Mouse (Mus musculus) kidney, adult 18-20 months (tissue): ENCODE data around the gene Egr2.
A peak's percentile ranks its signal among the peaks of the same experiment; 100 is the strongest.

Experiments used
- DNase-seq: peaks from one replicate; pipeline ENCODE4 v3.0.0; 2021

Gene Egr2

GRCm38 (mm10) chr10:67535256-67535655 lies at the start of gene Egr2:
Gene Egr2 (plus strand): TSS chr10:67535475.
- DNase-seq, result no peak

- peak; percentile 42 for DNase-seq
Measured at GRCm38 (mm10) chr10:67487496-67487895, 47.8 kb upstream of the Egr2 start.

GRCm38 (mm10) chr10:67489836-67490235 lies 45.4 kb upstream of the Egr2 start:
- DNase-seq, result no peak

DNA sequence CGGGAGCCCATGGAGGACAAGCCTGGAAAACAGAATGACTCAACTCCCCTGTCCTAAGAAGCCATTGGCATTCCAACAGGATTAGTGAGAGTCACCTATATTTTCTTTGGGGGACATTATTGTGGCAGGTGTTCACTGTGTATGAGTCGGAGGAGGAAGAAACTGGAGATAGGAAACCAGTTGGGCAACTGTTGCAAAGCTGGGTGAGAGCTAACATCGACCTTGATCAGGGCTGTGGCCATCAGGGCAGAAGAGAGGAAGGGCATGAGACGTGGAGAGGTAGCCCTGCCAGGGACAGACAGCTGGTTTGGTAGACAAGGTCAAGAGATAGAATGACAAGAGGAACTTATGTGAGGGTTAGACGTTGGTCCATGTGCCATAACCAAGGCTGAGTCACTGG lies 44.6 kb upstream of the Egr2 start:
- DNase-seq, result no peak

GRCm38 (mm10) chr10:67492161-67492571 lies 43.1 kb upstream of the Egr2 start:
- no peak for DNase-seq

DNA sequence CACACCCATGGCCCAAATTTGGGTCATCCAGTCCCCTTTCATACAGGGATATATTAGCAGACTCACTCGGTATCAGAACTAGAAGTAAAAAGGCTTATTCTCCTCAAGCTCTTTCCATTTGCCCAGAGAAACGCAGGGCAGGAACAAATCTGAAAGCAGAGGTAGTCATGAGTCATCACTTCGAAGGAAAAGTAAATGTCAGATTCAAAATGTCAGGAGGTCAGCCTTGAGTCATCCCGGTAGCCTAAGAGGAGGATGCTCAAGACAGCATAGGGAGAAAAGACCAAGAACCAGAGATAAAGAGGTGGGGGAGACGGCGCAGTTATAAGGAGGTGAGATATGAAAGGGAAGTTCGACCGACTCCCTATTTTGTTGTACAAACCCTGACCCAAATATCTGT lies 41.7 kb upstream of the Egr2 start:
- no peak for DNase-seq

DNA sequence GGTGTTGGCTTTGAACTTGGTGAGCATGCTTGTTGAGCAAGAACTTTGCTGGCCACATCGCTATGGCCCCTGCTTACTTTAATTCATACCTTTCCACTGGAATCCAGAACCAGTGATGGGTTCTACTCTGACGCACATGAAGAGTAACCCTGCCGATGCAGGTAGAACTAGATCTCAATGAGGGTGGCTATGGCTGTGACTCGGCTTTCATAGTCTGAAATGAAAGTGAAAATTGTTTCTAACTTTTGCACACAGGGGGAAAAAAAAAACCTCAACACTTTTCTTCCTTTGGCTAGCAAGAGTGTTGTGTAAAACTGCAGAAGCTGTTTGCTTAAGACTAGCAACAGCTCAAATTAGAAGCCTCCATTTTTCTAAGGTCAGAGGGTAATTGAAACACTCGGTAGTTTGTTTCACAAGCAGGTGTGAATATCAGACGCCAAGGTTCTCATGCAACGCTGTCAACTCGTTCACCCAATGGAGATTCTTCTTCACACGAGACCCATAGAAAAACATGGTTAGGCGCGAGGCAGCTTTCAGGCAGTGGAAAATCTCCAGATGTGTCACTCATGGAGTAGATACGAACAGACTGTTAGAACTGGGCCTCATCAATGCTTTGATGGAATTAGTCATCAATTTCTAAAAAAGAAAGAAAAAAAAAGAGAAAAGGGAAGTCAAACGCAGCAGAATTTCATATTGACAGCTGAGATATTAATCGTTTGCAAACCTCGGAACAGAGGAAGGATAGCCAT lies 38.0 kb upstream of the Egr2 start:
- no peak for DNase-seq

DNA sequence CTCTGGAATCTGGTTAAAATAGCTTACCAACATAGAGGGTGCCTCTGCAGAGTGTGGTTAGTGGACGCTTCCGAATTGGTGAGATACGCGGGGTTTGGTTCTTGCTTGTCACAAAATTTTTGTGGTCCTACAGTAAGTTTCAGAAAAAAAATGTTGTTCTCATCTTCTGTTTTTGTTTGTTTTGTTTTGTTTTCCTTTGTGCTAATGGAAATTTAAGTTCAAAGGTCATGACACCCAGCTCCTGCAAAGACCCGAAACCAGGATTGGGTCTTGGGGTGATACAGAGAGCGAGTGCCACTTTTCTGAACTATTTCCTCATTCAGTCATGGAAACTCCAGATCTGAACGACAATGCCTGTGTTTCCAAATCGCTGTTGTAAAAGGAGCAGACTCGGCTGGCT lies 37.3 kb upstream of the Egr2 start:
- no peak for DNase-seq

- no peak for DNase-seq
Measured at GRCm38 (mm10) chr10:67503320-67503995, 31.8 kb upstream of the Egr2 start.

- DNase-seq, result no peak
Measured at GRCm38 (mm10) chr10:67504046-67504445, 31.2 kb upstream of the Egr2 start.

DNA sequence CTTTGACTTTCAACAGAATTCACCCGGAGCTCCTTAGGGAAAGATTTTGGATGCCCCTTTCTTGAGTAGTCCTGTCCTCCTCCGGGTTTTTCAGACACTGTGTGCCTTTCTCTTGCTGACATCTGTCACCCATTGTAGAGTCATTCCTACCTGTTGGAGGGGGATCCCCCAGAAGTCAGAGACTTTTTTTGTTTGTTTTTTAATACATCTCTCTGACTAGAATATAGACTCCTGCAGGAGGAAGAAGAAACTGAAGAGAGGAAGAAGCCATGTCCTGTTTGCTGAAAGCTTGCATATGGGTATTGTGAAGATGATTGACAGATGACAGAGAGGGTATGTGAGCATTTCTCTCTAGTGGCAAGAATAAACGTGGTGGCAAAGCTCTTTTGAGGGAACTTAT lies 30.0 kb upstream of the Egr2 start:
- DNase-seq, result no peak

DNA sequence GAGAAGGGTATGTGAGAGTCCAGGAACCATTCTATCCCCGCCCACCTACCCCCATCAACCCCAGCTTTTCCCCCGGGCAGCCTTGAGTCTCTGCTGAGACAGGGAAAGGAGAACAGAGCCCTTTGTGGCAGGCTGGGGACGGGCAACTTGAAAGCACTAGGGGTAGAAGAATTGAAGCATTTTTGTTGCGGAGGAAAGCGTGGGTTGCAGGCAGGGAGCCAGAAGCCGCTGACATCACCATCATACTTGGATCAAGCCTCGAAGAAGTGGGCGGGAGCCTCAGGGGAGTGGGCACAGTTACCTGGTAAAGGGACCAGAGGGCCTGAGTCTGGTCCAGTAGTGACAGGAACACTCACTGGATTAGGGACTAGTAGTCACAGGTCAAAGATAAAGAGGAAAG lies 23.1 kb upstream of the Egr2 start:
- DNase-seq, result no peak

GRCm38 (mm10) chr10:67512871-67513270 lies 22.4 kb upstream of the Egr2 start:
- DNase-seq, result no peak

- DNase-seq, result no peak
Measured at GRCm38 (mm10) chr10:67518733-67519132, 16.5 kb upstream of the Egr2 start.

DNA sequence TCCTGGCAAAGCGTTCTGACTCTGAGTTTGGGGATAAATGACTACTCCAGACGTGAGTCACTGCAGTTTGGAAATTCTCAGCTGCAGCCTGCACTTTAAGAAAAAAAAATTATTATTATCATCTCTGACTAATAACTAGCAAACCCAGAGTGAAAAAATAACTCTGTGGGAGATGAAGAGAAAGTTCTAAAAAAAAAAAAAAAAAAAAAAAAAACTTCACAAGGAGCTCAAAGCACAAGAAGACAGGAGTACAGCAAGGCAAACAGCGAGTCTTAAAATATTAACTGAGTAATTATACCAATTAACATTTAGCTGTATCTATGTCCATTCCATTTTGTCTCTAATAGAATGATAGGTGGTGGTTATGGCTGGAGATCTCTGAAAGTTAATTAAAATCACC lies 11.1 kb upstream of the Egr2 start:
- DNase-seq, result no peak

DNA sequence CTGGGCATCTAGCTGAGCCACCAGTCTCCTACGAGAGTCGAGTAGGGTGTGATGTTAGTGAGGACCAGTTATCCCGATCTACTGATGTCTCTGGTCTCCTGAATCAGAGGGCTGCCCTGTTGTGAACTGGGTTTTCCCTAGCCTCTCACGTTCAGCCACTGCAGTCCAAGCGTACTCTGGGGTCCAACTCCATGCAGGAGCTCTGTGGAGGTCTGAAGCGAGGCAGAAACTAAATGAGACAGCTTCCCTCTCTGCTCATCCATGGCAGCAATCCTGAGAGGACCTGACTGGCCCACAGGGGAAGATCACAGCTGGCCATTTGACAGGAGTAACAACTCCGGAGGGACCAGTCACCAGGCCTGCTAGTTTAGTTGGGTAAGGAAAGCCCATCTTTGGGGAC lies 10.6 kb upstream of the Egr2 start:
- DNase-seq, result no peak

- no peak for DNase-seq
Measured at GRCm38 (mm10) chr10:67526435-67526834, 8.8 kb upstream of the Egr2 start.

DNA sequence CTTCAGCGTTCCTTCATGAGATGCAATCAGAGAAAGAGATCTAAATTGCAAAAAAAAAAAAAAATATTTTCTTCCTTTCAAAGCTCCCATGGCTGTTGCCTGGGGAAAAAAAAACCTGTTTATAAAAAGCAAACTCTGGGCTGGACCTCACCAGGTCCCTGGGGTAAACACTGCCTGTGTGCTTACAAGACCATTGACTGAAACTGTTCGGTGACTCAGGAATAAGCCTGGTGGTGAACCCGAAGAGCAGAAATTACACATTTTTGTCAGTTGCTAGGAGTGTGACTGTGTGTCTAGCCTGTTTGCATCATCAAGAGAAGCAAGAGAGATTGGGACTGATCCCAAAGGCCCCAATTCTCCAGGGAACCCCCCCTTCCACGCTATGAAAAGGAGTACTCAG lies 5.5 kb upstream of the Egr2 start:
- DNase-seq, result no peak

DNA sequence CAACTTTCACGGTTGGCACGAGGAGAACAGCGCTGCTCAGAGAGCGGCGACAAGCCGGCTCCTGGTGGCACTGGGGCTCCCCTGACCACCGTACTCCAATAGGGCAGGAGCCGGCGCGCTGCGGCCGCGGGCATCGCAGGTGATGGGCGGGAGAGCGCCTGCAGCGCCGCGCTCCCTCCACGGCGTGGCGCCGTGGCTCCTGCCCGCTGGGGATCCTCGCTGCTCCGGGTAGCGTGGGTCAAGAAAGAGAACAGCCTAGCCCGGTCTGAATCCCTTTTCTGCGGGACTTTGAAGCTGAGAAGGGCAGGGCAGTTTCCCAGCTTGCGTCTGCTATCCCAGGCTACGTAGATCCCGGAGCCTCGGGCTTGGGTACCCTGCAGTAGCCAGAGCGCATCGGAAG lies 697 bp downstream of the Egr2 start:
- DNase-seq, result peak; percentile 84

DNA sequence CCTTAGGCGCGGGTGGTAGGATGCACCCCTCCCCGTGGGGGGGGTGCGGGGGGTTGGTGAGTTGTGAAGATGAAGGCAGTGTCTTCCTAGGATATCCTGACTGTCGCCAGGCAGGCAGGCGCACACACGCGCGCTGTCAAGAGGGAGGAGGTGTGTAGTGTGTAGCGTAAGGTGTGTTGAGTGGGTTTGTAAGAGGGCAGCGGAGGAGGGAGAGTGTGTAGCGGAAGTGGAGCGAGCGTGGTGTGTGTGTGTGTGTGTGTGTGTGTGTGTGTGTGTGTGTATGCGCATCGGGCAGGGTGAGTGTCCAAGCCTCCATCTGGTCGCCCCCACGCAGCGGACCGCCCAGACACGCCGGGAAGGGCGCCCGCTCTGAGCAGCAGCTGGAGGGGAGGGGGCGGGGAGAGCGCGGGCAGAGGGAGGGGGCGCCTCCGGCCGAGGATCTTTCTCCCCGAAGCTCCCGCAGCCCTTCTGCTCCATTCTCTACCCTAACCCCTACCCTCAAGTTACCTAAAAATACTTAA lies 1.4 kb downstream of the Egr2 start:
- DNase-seq, result peak; percentile 33

DNA sequence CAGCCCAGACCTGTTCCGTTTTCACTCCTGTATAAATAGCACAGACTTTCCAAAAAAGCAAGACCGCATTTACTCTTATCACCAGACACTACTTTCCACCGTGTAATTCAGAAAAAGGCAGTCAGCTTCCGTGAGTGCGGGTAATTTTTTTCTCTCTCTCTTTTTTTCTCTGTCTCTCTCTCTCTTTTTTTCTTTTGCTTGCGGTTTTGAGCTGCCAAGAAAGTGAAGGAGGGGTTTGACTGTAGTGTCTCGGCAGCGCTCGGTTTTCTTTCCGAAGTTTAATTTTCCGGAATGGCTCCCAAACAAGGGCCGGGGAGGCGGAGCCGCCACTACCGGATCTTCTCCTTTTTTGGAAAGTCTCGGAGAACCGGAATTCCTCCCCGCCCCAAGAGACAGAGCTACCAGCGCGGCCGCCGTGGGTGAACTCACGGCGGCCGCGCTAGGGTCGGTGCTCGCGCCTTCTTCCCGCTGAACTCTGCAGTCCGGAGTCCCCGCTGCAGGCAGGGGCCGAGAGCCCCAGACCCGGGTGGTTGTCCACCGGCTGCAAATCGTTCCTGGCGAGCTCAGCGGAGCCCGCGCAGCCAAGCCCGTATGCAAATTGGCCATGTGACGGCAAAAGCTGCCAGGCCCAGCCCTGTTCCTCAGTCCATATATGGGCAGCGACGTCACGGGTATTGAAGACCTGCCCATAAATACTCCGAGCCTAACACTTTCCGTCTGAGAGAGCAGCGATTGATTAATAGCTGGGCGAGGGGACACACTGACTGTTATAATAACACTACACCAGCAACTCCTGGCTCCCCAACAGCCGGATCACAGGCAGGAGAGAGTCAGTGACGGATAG lies 2.1 kb downstream of the Egr2 start:
- DNase-seq, result peak; percentile 92

- peak; percentile 12 for DNase-seq
Measured at GRCm38 (mm10) chr10:67538106-67538505, 2.8 kb downstream of the Egr2 start.

DNA sequence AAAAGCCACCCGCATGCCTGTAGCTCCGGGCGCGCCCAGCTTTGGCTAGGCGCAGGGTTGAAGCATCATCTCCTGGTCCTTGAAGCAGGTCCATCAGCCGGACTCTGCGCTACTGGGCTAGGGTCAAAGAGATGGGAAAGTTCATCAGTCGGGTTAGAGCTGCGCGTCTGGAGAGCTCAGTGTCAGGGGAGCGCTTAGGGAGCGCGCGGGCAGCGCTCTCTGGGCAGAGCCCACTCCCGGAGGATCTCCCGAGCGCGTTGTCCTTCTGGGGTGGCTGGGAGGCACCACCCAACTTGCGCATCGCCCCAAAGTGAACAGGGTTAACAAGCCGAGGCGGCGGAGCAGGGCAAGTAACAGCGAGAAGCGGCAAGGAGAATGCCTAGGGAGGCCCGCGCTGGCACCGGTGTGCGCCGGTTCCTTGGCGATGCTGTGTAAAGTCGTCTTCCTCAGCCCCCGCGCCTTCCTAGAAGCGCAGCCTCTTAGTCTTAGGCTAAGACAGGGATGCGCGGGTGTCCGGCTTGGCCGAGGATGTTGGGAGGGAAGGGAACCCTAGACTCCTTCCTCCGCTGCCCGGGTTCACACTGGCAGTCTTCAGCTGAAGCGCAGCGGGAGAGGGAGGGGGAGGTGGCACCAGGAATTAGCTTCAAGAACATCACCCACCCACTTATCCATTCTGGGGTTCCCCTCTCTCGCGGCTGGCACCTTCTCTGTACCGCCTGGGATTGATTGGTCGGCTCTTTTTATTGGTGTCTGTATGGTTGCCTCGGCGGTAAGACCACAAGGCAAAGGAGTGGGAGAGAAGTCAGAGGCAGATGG lies 3.5 kb downstream of the Egr2 start:
- DNase-seq, result peak; percentile 27
